Mouse (Mus musculus) activated CD4-positive, CD25-positive, alpha-beta regulatory T cell, adult 4 months (primary cell): ENCODE measurements around the gene Pramef17. TPM values are rescaled to one million over a fixed set of nuclear protein-coding genes. Genes with fewer than 3 reads are reported as not detected.
"Not testable (repeated sequence)": the region's sequence is repeated elsewhere in the genome, so short reads cannot be mapped to it uniquely, and the experiment has no call there.

ENCODE experiments used
- ATAC-seq: one replicate; pipeline ENCODE4 v1.8.0; 2017
- polyA plus RNA-seq, 2 experiments: library from polyadenylated mRNA; unstranded; fragments of 100-300 nt; shearing (Covaris generic); gene quantifications; one replicate each; pipeline ENCODE4 v1.2.1; 2017

Gene Pramef17
- not detected for polyA plus RNA-seq

DNA sequence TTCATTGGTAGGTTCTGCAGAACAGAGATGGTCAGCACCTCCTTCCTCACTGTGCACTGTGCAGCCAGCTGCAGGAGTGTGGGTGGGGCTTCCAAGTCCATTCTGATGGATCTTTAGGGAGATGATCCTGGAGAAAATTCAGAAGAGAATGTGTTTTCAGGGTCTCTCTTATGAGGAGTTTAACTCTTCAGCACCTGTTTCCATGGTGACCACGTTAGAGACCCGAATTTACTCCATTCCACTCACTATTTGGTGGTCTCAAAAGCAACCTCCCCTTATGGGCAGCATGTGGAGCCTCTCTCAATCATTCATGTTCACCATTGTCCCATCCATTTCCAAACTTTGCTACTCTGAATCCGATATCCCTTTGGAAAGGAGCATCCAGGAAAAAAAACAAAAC, at the start of gene Pramef17:
TSS of gene Pramef17 (minus strand) at position 101 of the 400 bp plus-strand sequence.
- ATAC-seq = not testable (repeated sequence)

DNA sequence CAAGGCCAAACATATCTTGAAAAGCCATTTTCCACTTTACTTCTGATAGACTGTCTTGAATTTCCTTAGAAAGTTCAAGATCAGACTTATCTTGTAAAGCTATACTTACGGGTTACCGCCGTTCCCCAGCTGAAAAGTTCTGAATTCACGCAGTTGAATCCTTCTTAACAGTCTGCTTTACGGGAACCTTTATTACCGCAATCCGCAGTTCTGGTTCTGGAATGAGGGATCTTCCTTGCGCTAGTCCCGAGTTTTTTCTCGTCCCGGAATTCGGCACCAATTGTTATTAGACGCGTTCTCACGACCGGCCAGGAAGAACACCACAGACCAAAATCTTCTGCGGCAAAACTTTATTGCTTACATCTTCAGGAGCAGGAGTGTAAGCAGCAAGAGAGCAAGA, 6.0 kb downstream of the Pramef17 start:
- ATAC-seq = not testable (repeated sequence)

DNA sequence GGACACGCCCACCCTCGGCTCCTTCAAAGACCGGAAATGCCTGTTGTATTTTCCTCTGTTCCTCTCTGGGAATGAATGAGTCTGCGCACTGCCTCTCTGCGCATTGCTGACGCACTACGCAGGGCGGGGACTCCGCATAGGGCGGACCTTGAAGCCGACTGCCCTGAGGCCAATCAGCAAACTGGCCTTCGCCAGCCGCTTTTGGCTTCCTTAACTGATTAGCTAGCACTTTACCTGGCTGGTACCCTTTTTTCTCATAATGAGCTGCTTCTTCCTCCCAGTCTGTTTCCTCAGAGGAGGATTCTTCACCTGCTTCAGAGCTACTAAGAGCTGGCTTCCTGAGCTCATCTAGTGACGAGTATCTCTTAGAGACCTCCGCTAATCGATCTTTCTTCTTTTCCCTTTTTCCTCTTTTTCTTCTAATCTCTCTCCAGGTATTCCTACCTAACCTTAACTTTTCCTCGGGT, 6.7 kb downstream of the Pramef17 start:
- ATAC-seq = not testable (repeated sequence)

DNA sequence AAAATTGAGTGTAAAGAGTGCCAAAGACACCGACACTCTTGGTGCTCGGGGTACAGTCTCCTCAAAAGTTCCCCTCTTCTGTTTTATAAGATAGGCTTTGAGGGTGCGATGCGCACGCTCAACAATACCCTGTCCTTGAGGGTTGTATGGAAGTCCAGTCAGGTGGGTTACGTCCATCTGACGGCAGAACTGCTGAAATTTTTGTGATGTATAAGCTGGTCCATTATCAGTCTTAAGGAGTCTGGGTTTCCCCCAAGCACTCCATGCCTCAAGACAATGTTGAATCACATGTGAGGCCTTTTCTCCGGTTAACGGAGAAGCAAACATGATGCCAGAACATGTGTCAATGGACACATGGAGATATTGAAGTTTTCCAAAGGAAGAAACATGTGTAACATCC, 8.4 kb downstream of the Pramef17 start:
- not testable (repeated sequence) for ATAC-seq

DNA sequence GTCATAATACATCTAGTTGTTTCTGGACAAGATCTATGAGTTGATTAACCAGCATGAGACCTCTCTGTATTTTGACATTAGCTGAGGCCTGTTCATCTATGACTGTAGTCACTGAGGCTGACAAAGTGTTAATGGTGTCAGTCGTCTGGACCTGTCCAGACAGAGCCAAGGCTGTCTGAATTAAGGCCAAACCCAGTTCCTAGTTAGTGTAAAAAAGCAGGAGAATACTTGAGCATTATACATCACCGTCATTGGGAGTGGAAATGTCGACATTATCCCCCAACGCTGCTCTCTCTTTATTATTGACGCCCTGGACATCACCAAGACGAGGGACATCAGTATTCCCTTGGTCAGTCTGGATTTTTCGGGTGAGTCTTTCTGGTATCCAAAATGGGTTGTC, 9.0 kb downstream of the Pramef17 start:
- not testable (repeated sequence) for ATAC-seq

DNA sequence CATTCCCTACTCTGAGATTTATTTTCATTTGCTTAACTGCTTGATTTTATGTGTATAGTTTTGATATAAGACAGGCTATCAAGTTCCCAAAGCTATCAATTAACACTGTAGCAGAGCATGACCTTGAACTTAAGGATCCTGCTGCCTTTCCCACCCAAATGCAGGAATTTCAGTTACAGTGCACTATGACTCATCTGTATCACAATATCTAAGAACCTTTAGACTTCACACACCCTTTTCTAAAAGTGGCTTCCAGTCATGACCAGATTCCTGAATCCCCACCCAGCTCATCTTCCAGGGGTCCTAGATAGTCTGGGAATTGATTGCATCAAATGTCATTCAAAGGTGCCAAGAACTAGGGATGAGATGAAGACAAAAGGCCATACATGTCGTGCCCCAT, 10.7 kb downstream of the Pramef17 start:
- ATAC-seq = not testable (repeated sequence)

DNA sequence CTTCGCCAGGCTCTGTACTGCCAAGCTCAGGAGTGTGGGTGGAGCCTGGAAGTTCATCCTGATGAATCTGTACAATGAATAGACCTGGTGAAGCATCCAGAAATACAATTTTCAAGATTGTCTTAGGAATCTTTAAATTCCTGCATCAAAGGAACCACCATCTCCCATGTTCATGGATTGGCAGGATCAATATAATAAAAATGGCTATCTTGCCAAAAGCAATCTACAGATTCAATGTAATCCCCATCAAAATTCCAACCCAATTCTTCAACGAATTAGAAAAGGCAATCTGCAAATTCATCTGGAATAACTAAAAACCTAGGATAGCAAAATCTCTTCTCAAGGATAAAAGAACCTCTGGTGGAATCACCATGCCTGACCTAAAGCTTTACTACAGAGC, 27.3 kb downstream of the Pramef17 start, which contains the start of gene Gm13101:
TSS of gene Gm13101 (minus strand) at position 101 of the 400 bp plus-strand sequence.
- not testable (repeated sequence) for ATAC-seq

DNA sequence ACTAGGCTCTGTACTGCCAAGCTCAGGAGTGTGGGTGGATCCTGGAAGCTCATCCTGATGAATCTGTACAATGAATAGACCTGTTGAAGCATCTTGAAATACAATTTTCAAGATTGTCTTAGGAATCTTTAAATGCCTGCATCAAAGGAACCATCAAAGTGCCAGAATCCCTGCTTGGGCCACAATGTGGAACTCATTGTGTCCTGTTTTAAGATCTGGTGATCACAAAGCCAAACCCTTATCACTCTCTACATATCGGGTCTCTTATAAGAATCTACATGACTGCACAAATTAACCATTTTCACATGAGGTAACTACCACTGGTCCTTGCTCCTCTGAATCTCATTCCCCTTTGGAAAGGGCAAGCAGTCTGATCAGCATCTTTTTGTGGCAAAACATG, 43.3 kb downstream of the Pramef17 start, which contains the start of gene Pramef25:
TSS of gene Pramef25 (minus strand) at position 101 of the 400 bp plus-strand sequence.
- not testable (repeated sequence) for ATAC-seq

Other genes with a start within 250 kb of the Pramef17 start
- not detected for gene Gm13023, start 205.0 kb downstream of the Pramef17 start, polyA plus RNA-seq
- not detected for gene Gm13084, start 178.3 kb downstream of the Pramef17 start, polyA plus RNA-seq
- not detected for gene Gm13103, start 147.9 kb downstream of the Pramef17 start, polyA plus RNA-seq
- gene Pramef6, start 94.0 kb downstream of the Pramef17 start, polyA plus RNA-seq = not detected
- not detected for gene Pramef25, start 43.4 kb downstream of the Pramef17 start, polyA plus RNA-seq
- not detected for gene Gm13101, start 27.4 kb downstream of the Pramef17 start, polyA plus RNA-seq
- gene Pramel4, start 64.8 kb upstream of the Pramef17 start, polyA plus RNA-seq = under 1 TPM in 1 of 2 experiments, not detected in 1; 0.24 TPM
- gene Gm13102, start 112.1 kb upstream of the Pramef17 start, polyA plus RNA-seq = not detected
- gene Oog3, start 168.3 kb upstream of the Pramef17 start, polyA plus RNA-seq = not detected
- not detected for gene Oog2, start 196.3 kb upstream of the Pramef17 start, polyA plus RNA-seq
- gene C87977, start 218.9 kb upstream of the Pramef17 start, polyA plus RNA-seq = not detected